Mouse (Mus musculus) cerebellum, adult 2 months (tissue): ENCODE results near the gene Marveld3. TPM values are rescaled to one million over a fixed set of nuclear protein-coding genes. Genes with fewer than 3 reads are reported as not detected.

ENCODE experiments used
- DNase-seq, 2 experiments: peaks; one replicate each; pipeline ENCODE4 v3.0.0; 2021
- H3K27ac ChIP-seq: fragments of 200-500 bp; 2 replicates; pipeline ENCODE4 v1.5.1; 2012; ENCODE audit warnings: low read length, control low read depth, inconsistent platforms; ENCODE audit not compliant: insufficient read depth
- H3K27me3 ChIP-seq: fragments of 200-500 bp; 2 replicates; pipeline ENCODE4 v1.6.1; 2012; ENCODE audit warnings: inconsistent platforms, mild to moderate bottlenecking, low read length, moderate library complexity; ENCODE audit not compliant: control insufficient read depth, insufficient read depth
- H3K4me1 ChIP-seq: fragments of 200-500 bp; 2 replicates; pipeline ENCODE4 v1.6.1; 2011; ENCODE audit warnings: low read length; ENCODE audit not compliant: control insufficient read depth, insufficient read depth
- H3K4me3 ChIP-seq: fragments of 200-500 bp; replicated peaks from 2 replicates; pipeline ENCODE3; 2011; ENCODE audit warnings: mild to moderate bottlenecking, low read depth, low read length, control low read depth; ENCODE audit not compliant: insufficient read depth
- CTCF ChIP-seq: fragments of 200-500 bp; IDR thresholded peaks from 2 replicates; pipeline ENCODE4 v1.5.1; 2011; ENCODE audit warnings: low read depth, mild to moderate bottlenecking, control low read depth, low read length, moderate library complexity, borderline replicate concordance; ENCODE audit not compliant: insufficient read depth
- POLR2A ChIP-seq: fragments of 200-500 bp; IDR thresholded peaks from 2 replicates; pipeline ENCODE4 v1.6.1; 2011; ENCODE audit warnings: low read length, control low read depth, borderline replicate concordance; ENCODE audit not compliant: insufficient read depth
- WGBS: fragments of 180-500 bp; shearing (Covaris S2); methylation state at CpG from one replicate; pipeline ENCODE4 v1.1.7; 2018; 5-methylcytosine and 5-hydroxymethylcytosine counted together
- polyA plus RNA-seq: library from polyadenylated mRNA; depleted of rRNA; stranded (reverse); fragments of >200 nt; gene quantifications from 2 replicates; pipeline ENCODE4 v1.2.3, GENCODE M21; 2012

Marveld3 gene
- polyA plus RNA-seq, 1 experiment, result 0.21 TPM

GRCm38 (mm10) chr8:109946272-109946671, 15.7 kb downstream of the Marveld3 start:
- H3K27me3 ChIP-seq, result no peaks in the 10 kb centered on the region
- no peak for DNase-seq
- whole genome bisulfite sequencing, result 90% methylated on average over 7 of the region's 7 CpGs
- TF ChIP-seq CTCF (no peak), POLR2A (no peak)
- H3K27ac ChIP-seq, result no peak overlapping the region
- H3K4me1 ChIP-seq, result 0 out of 2 replicates have a peak, but pooled peaks cover 3% of the 10 kb centered on the region
- H3K4me3 ChIP-seq, result no peak overlapping the region

DNA sequence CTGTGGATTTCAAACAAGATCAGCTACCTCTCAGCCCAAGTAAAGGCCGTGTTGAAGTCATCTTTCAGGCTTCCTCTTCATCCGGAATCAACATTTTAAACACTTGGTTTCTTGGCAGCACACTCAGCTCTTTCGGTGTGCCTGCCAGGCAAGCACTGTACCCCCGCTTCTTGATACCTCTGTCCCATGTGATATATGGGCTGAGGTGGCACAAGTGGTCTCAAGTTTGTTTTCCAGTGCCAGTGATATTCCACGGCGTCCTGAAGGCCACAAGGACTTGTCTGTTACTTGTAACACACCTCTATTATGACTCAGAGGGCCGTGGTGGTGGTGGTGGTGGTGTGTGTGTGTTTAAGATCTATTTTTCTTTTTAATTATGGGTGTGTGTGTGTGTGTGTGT, 16.3 kb downstream of the Marveld3 start:
- Histone ChIP-seq H3K27ac (no peak overlapping the region), H3K4me3 (no peak overlapping the region), H3K27me3 (no peaks in the 10 kb centered on the region), H3K4me1 (0 out of 2 replicates have a peak, but pooled peaks cover 3% of the 10 kb centered on the region)
- no peak for TF ChIP-seq POLR2A
- TF ChIP-seq CTCF, result no peak
- DNase-seq, result no peak
- WGBS, result 54% methylated on average over 7 of the region's 7 CpGs

DNA sequence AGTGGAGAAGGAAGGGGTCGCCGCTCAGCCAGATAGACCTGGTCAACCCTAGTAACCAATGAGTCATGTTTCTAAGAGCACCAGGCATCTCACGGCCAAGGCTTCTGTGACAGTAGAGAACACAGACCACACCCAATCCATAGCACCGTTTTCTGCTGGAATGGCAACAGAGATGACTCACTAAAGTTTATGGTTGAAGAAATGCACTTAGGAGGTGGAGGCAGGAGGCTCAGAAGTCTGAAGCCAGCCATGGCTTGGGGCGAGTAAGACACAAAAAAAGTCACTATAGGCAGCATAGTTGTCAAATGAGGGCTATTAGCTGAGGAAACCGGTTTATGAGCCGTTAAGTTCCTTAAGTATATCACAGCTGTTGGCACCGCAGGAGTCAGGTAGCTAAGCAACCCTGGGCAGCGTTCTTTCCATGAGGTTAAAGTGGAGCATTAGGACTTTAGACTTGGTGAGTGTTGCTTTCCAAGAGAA, 16.8 kb downstream of the Marveld3 start:
- H3K27me3 ChIP-seq, result no peaks in the 10 kb centered on the region
- 0 out of 2 replicates have a peak, but pooled peaks cover 3% of the 10 kb centered on the region for H3K4me1 ChIP-seq
- H3K27ac ChIP-seq, result no peak overlapping the region
- TF ChIP-seq POLR2A (no peak), CTCF (no peak)
- WGBS, result 45% methylated on average over 9 of the region's 9 CpGs
- no peak for DNase-seq
- H3K4me3 ChIP-seq, result no peak overlapping the region

DNA sequence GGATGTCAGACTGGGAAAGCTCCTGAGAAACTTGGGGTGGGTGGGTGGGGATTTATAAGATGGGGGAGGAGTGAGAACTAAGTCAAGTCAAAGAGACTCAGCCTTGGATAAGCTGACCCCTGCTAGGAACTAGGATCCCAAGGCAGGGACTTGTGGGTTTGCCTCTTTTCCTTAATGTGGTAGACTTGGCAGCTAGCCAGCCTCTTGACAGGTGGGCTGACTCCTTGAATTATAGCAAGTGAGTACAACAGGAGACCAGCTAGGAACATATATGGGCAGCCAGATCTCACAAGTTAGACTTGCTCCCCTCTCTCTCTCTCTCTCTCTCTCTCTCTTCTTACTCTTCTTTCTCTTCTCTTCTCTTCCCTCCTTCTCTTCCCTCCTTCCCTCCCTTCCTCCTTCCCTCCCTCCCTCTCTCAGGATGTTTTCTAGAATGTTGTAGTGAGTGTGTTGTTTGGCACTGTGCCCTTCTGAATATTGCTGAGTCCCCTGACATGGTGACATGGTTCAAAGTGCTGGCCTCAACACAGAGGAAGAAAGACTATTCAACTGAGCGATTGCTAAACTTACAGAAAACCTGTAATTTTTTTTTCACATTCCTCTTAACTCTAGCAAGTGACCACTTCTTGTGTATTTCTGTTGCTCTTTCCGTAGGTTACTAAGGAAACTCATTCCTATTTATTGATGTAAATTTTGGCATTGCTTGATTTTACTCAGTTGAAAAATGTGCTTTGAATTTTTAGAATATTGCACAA, 20.2 kb downstream of the Marveld3 start:
- H3K4me3 ChIP-seq, result no peak overlapping the region
- DNase-seq, result peak in 1 of 2 experiments; percentile 15
- no peak for TF ChIP-seq POLR2A
- TF ChIP-seq CTCF, result no peak
- 71% methylated on average over 2 of the region's 2 CpGs for WGBS
- no peaks in the 10 kb centered on the region for H3K27me3 ChIP-seq
- no peaks in the 10 kb centered on the region for H3K4me1 ChIP-seq
- no peak overlapping the region for H3K27ac ChIP-seq

GRCm38 (mm10) chr8:109920406-109921390, 41.3 kb downstream of the Marveld3 start:
- Histone ChIP-seq H3K4me1 (no peaks in the 10 kb centered on the region; the same call in 1 of the 2 replicates), H3K27ac (no peak overlapping the region), H3K4me3 (no peak overlapping the region), H3K27me3 (no peaks in the 10 kb centered on the region)
- 53% methylated on average over 8 of the region's 8 CpGs for WGBS
- TF ChIP-seq CTCF (no peak), POLR2A (no peak)
- peak; percentile 33 to 41 for DNase-seq

DNA sequence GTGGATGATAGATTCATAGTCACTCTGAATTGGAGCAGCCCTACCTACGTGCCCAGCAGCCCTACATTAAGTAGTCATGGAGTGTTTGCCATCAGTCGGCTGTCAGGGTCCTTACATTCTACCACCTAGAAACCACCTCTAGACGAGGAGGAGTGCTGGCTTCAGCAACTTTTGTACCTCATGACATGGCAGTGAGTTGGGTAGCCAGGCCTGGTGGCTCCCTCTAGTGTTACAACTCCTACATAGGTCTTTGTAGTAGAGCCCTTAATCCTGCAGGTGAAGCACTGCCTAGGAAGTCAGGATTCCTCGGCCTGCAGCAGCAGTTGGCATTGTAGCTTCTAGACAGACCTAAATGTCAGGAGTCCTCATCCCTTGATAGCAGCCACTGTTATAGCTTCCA, 44.7 kb downstream of the Marveld3 start:
- no peaks in the 10 kb centered on the region; the same call in 1 of the 2 replicates for H3K4me1 ChIP-seq
- no peak overlapping the region for H3K27ac ChIP-seq
- no peaks in the 10 kb centered on the region for H3K27me3 ChIP-seq
- no peak overlapping the region for H3K4me3 ChIP-seq
- WGBS, result 45% methylated on average over 4 of the region's 4 CpGs
- peak; percentile 41 to 46 for DNase-seq
- TF ChIP-seq POLR2A (no peak), CTCF (peak; percentile 72)

- TF ChIP-seq POLR2A (no peak), CTCF (no peak)
- Histone ChIP-seq H3K27ac (no peak overlapping the region), H3K4me3 (no peak overlapping the region), H3K27me3 (no peaks in the 10 kb centered on the region), H3K4me1 (peaks cover 5% of the 10 kb centered on the region; the same call in 1 of the 2 replicates)
- DNase-seq, result peak in 1 of 2 experiments; percentile 36
- 18% methylated on average over 4 of the region's 4 CpGs for WGBS
Observed at GRCm38 (mm10) chr8:109907376-109907775, 54.6 kb downstream of the Marveld3 start.
